Mouse (Mus musculus) CH12.LX (cell line): ENCODE measurements around the gene Ppm1j. TPM values are rescaled to one million over a fixed set of nuclear protein-coding genes. Genes with fewer than 3 reads are reported as not detected.

ENCODE experiments used
- DNase-seq: peaks from one replicate; pipeline ENCODE4 v3.0.0-alpha.2; 2013; ENCODE audit errors: extremely low read depth
- H3K27ac ChIP-seq: 2 replicates; pipeline ENCODE4 v1.5.1; 2012; ENCODE audit warnings: low read depth, mild to moderate bottlenecking, control low read depth, moderate library complexity; ENCODE audit not compliant: insufficient read depth
- H3K27me3 ChIP-seq: replicated peaks from 2 replicates; pipeline ENCODE3; 2012; ENCODE audit warnings: inconsistent platforms
- H3K36me3 ChIP-seq, 2 experiments: replicated peaks in 1 of 2; 2 replicates each; pipeline versions ENCODE3 to v1.6.1; 2012; ENCODE audit warnings: inconsistent platforms in 1 of 2, low read length in 1 of 2, mild to moderate bottlenecking in 1 of 2, mixed read lengths in 1 of 2, moderate library complexity in 1 of 2; ENCODE audit not compliant: control insufficient read depth in 1 of 2, insufficient read depth in 1 of 2
- H3K4me1 ChIP-seq, 2 experiments: 2 replicates each; pipeline ENCODE4 v1.6.1; 2012; ENCODE audit warnings: inconsistent platforms in 1 of 2, moderate library complexity in 1 of 2; ENCODE audit not compliant: insufficient read depth in 2 of 2, control insufficient read depth in 1 of 2
- H3K4me2 ChIP-seq: 2 replicates; pipeline ENCODE4 v1.6.1; 2012; ENCODE audit warnings: low read depth, mild to moderate bottlenecking, control low read depth; ENCODE audit not compliant: poor library complexity, insufficient read depth, severe bottlenecking
- H3K4me3 ChIP-seq, 3 experiments: fragments of 150-350 bp in 1 of 3; sonication (generic) in 1 of 3; replicated peaks in 1 of 3; 2 replicates each; pipeline versions ENCODE3 to v1.5.1; 2011 to 2012; ENCODE audit warnings: low read depth in 2 of 3, low read length in 2 of 3, mild to moderate bottlenecking in 2 of 3, moderate library complexity in 2 of 3, control low read depth in 1 of 3, improper control_type of control experiment in 1 of 3, inconsistent platforms in 1 of 3, mixed read lengths in 1 of 3; ENCODE audit not compliant: poor library complexity in 1 of 3
- H3K79me2 ChIP-seq: replicated peaks from 2 replicates; pipeline ENCODE4 v1.6.1; 2012; ENCODE audit warnings: mild to moderate bottlenecking, moderate library complexity; ENCODE audit not compliant: control insufficient read depth, poor library complexity, insufficient read depth, severe bottlenecking; ENCODE audit errors: extremely low read depth
- H3K9ac ChIP-seq: 2 replicates; pipeline ENCODE4 v1.6.1; 2012; ENCODE audit warnings: low read depth, mild to moderate bottlenecking, control low read depth, moderate library complexity; ENCODE audit not compliant: insufficient read depth
- H3K9me3 ChIP-seq: replicated peaks from 2 replicates; pipeline ENCODE3; 2012; ENCODE audit warnings: low read length, inconsistent platforms, mixed read lengths
- BHLHE40 ChIP-seq: IDR thresholded peaks from 2 replicates; pipeline ENCODE4 v1.6.1; 2011; ENCODE audit warnings: mild to moderate bottlenecking, low read depth, low read length, improper control_type of control experiment
- CHD2 ChIP-seq: IDR thresholded peaks from 2 replicates; pipeline ENCODE4 v1.6.1; 2011; ENCODE audit warnings: low read length, improper control_type of control experiment
- CTCF ChIP-seq, 2 experiments: IDR thresholded peaks in 1 of 2; conservative IDR thresholded peaks in 1 of 2; 2 replicates each; pipeline ENCODE4 v1.5.1; 2011 to 2012; ENCODE audit warnings: low read depth in 2 of 2, low read length in 2 of 2, improper control_type of control experiment in 1 of 2, inconsistent platforms in 1 of 2, mild to moderate bottlenecking in 1 of 2, moderate library complexity in 1 of 2
- ELF1 ChIP-seq: IDR thresholded peaks from 2 replicates; pipeline ENCODE4 v1.6.1; 2014; ENCODE audit warnings: low read depth, mild to moderate bottlenecking, inconsistent platforms, low read length, improper control_type of control experiment
- ETS1 ChIP-seq: conservative IDR thresholded peaks from 2 replicates; pipeline ENCODE4 v1.6.1; 2012; ENCODE audit warnings: low read depth, mild to moderate bottlenecking, inconsistent platforms, low read length, improper control_type of control experiment, moderate library complexity
- GABPA ChIP-seq: IDR thresholded peaks from 2 replicates; pipeline ENCODE4 v1.6.1; 2012; ENCODE audit warnings: low read depth, low read length, improper control_type of control experiment, inconsistent platforms; ENCODE audit not compliant: insufficient replicate concordance
- HCFC1 ChIP-seq: IDR thresholded peaks from 2 replicates; pipeline ENCODE4 v1.6.1; 2012; ENCODE audit warnings: low read depth, mild to moderate bottlenecking, inconsistent platforms, low read length, improper control_type of control experiment
- IRF4 ChIP-seq: IDR thresholded peaks from 2 replicates; pipeline ENCODE4 v1.6.1; 2014; ENCODE audit warnings: low read depth, mild to moderate bottlenecking, inconsistent platforms, low read length, improper control_type of control experiment
- JUN ChIP-seq: IDR thresholded peaks from 2 replicates; pipeline ENCODE4 v1.6.1; 2011; ENCODE audit warnings: low read depth, mild to moderate bottlenecking, low read length, improper control_type of control experiment, moderate library complexity; ENCODE audit not compliant: insufficient read depth
- JUND ChIP-seq: conservative IDR thresholded peaks from 2 replicates; pipeline ENCODE4 v1.6.1; 2011; ENCODE audit warnings: low read depth, low read length, improper control_type of control experiment
- KAT2A ChIP-seq: IDR thresholded peaks from 2 replicates; pipeline ENCODE4 v1.6.1; 2012; ENCODE audit warnings: low read length, improper control_type of control experiment, inconsistent platforms; ENCODE audit not compliant: insufficient replicate concordance
- MAX ChIP-seq: IDR thresholded peaks from 2 replicates; pipeline ENCODE4 v1.6.1; 2011; ENCODE audit warnings: low read length, improper control_type of control experiment
- MAZ ChIP-seq: IDR thresholded peaks from 2 replicates; pipeline ENCODE4 v1.6.1; 2012; ENCODE audit warnings: low read depth, mild to moderate bottlenecking, inconsistent platforms, low read length, improper control_type of control experiment, moderate library complexity
- MEF2A ChIP-seq: IDR thresholded peaks from 2 replicates; pipeline ENCODE4 v1.6.1; 2014; ENCODE audit warnings: low read depth, mild to moderate bottlenecking, inconsistent platforms, low read length, improper control_type of control experiment, borderline replicate concordance
- MXI1 ChIP-seq: IDR thresholded peaks from 2 replicates; pipeline ENCODE4 v1.6.1; 2011; ENCODE audit warnings: mild to moderate bottlenecking, low read depth, low read length, improper control_type of control experiment
- MYC ChIP-seq: IDR thresholded peaks from 2 replicates; pipeline ENCODE4 v1.6.1; 2011; ENCODE audit warnings: low read depth, mild to moderate bottlenecking, improper control_type of control experiment, low read length
- NELFE ChIP-seq: IDR thresholded peaks from 2 replicates; pipeline ENCODE4 v1.6.1; 2011; ENCODE audit warnings: low read depth, low read length, improper control_type of control experiment
- PAX5 ChIP-seq: IDR thresholded peaks from 2 replicates; pipeline ENCODE4 v1.6.1; 2012; ENCODE audit warnings: low read length, inconsistent platforms, mixed read lengths
- POLR2A ChIP-seq: IDR thresholded peaks from 2 replicates; pipeline ENCODE4 v1.6.1; 2011; ENCODE audit warnings: low read depth, mild to moderate bottlenecking, improper control_type of control experiment, low read length
- POLR2AphosphoS2 ChIP-seq: IDR thresholded peaks from 2 replicates; pipeline ENCODE4 v1.6.1; 2011; ENCODE audit warnings: low read depth, low read length, improper control_type of control experiment
- RAD21 ChIP-seq: IDR thresholded peaks from 2 replicates; pipeline ENCODE4 v1.6.1; 2011; ENCODE audit warnings: low read depth, mild to moderate bottlenecking, low read length, improper control_type of control experiment, moderate library complexity
- SMC3 ChIP-seq: IDR thresholded peaks from 2 replicates; pipeline ENCODE4 v1.6.1; 2011; ENCODE audit warnings: low read depth, low read length, improper control_type of control experiment
- TBP ChIP-seq: conservative IDR thresholded peaks from 2 replicates; pipeline ENCODE4 v1.6.1; 2011; ENCODE audit warnings: low read depth, low read length, improper control_type of control experiment
- TCF12 ChIP-seq: IDR thresholded peaks from 2 replicates; pipeline ENCODE4 v1.6.1; 2014; ENCODE audit warnings: low read depth, mild to moderate bottlenecking, inconsistent platforms, low read length, improper control_type of control experiment
- UBTF ChIP-seq: IDR thresholded peaks from 2 replicates; pipeline ENCODE4 v1.6.1; 2012; ENCODE audit warnings: low read depth, mild to moderate bottlenecking, inconsistent platforms, low read length, improper control_type of control experiment, moderate library complexity
- dilution Hi-C: fragments of 300-500 bp; cut with MboI; formaldehyde crosslinking; loops from 2 replicates; pipeline ENCODE4 v1.14.3; 2020; ENCODE audit warnings: low sequenced_read_pairs; ENCODE audit not compliant: extremely low pct_unique_long_range_greater_than_20kb, extremely low pct_ligation_motif_present
- in situ Hi-C: fragments of 300-500 bp; cut with MboI; formaldehyde crosslinking; loops from 3 replicates; pipeline ENCODE4 v1.14.3; 2019; ENCODE audit warnings: low sequenced_read_pairs, low pct_ligation_motif_present, low pct_unique_long_range_greater_than_20kb, mixed read lengths
- polyA plus RNA-seq: library from polyadenylated mRNA; unstranded; fragments of >175 nt; gene quantifications from 2 replicates; pipeline ENCODE4 v1.2.1, GENCODE M21; 2012; ENCODE audit warnings: low read depth; ENCODE audit not compliant: insufficient read length
- total RNA-seq, 2 experiments: library from RNA; depleted of rRNA; stranded (reverse); fragments of 300-350 nt in 1 of 2; fragments of >200 nt in 1 of 2; gene quantifications; 2 replicates each; pipeline ENCODE4 v1.2.3; 2012 to 2014

The Ppm1j gene
- total and polyA plus RNA-seq, 3 experiments: 2.1 to 6.5 (median 6.4) TPM

DNA sequence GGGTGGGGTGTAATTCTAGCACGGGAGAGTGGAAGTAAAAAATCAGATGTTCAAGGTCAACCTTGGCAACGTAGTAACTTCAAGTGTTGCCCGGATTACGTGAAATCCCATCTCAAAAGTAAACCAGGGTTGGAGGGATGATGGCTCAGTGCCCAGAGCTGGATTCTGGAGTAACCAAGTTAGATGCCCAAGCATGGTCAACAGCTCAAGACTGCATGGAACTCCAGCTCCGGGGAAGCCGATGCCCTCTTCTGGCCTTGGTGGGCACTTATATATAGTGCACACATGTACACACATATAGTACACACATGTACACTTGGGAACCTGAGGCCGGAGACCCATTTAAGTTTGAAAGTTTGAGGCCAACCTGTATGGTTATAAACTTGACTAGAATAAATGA is 35.3 kb downstream of the Ppm1j start:
- dilution Hi-C loops (no loop called here), in situ Hi-C loops (no loop called here)
- Histone ChIP-seq H3K9me3 (no peaks in the 10 kb centered on the region), H3K4me1 (peaks cover 14 to 58% of the 10 kb centered on the region in 2 experiments), H3K27ac (no peak overlapping the region), H3K4me2 (no peak overlapping the region), H3K9ac (no peak overlapping the region), H3K36me3 (peaks cover 2 to 20% of the 10 kb centered on the region in 2 experiments), H3K79me2 (no peaks in the 10 kb centered on the region), H3K27me3 (no peaks in the 10 kb centered on the region), H3K4me3 (no peak overlapping the region)
- TF ChIP-seq SMC3: no peak
- no peak for TF ChIP-seq MAX
- 0 out of 4 replicates have a peak, but pooled peaks of 1 of the 2 experiments have one; percentile 7 for TF ChIP-seq CTCF (conservative IDR thresholded peaks at IDR 0.05 in 1 of 2, IDR thresholded peaks at IDR 0.05 in 1 of 2; ENCODE audit: low read depth in 2 of 2, low read length in 2 of 2)
- DNase-seq: no peak

GRCm38 (mm10) chr3:104817481-104817990 is 36.7 kb downstream of the Ppm1j start:
- H3K27me3 ChIP-seq: no peaks in the 10 kb centered on the region

GRCm38 (mm10) chr3:104817991-104818748 is 37.3 kb downstream of the Ppm1j start, which contains the start of gene Mov10:
Gene Mov10, minus strand, starts transcription at chr3:104818563.
- DNase-seq: peak; percentile 58
- in situ Hi-C loops: no loop called here
- Histone ChIP-seq H3K27ac (peak within 1 kb of the TSS; percentile 50), H3K79me2 (no peaks in the 10 kb centered on the region), H3K27me3 (no peaks in the 10 kb centered on the region), H3K9ac (peak within 1 kb of the TSS; percentile 87), H3K4me2 (peak within 1 kb of the TSS; percentile 92), H3K4me3 (peak within 1 kb of the TSS; percentile 80 to 90 (median 88)), H3K9me3 (no peaks in the 10 kb centered on the region), H3K36me3 (peaks cover 7 to 26% of the 10 kb centered on the region in 2 experiments), H3K4me1 (peaks cover 10 to 60% of the 10 kb centered on the region in 2 experiments)
- dilution Hi-C loops: no loop called here
- TF ChIP-seq ELF1 (peak; percentile 71), IRF4 (peak; percentile 92), UBTF (0 out of 2 replicates have a peak, but pooled peaks have one; percentile 30), MAZ (0 out of 2 replicates have a peak, but pooled peaks have one; percentile 12), MYC (no peak), POLR2A (peak; percentile 49), TCF12 (peak; percentile 66; the same call in 1 of the 2 replicates), MEF2A (0 out of 2 replicates have a peak, but pooled peaks have one; percentile 17), TBP (no peak), RAD21 (no peak), NELFE (peak; percentile 30; the same call in 1 of the 2 replicates), MXI1 (peak; percentile 34), JUND (no peak), POLR2AphosphoS2 (0 out of 2 replicates have a peak, but pooled peaks have one; percentile 31), CHD2 (peak; percentile 66), PAX5 (no peak), BHLHE40 (no peak; the same call in none of the 2 replicates), MAX (0 out of 2 replicates have a peak, but pooled peaks have one; percentile 29)

More at GRCm38 (mm10) chr3:104817481-104817990, 36.7 kb downstream of the Ppm1j start:
- Histone ChIP-seq H3K4me3 (peak overlapping the region; percentile 80 to 90 (median 88)), H3K27ac (peak overlapping the region; percentile 50), H3K79me2 (no peaks in the 10 kb centered on the region), H3K4me2 (peak overlapping the region; percentile 92), H3K9me3 (no peaks in the 10 kb centered on the region), H3K36me3 (peaks cover 7 to 25% of the 10 kb centered on the region in 2 experiments), H3K9ac (peak overlapping the region; percentile 87), H3K4me1 (peaks cover 11 to 58% of the 10 kb centered on the region in 2 experiments)
- no peak for DNase-seq
- in situ Hi-C loops: no loop called here
- dilution Hi-C loops: no loop called here
- TF ChIP-seq ETS1 (no peak), KAT2A (no peak), TBP (no peak), GABPA (no peak), ELF1 (no peak), HCFC1 (no peak; the same call in 1 of the 2 replicates), JUN (no peak), UBTF (0 out of 2 replicates have a peak, but pooled peaks have one; percentile 63)
